Mouse (Mus musculus): ENCODE data around the gene Ttc22. TPM values are rescaled to one million over a fixed set of nuclear protein-coding genes. Genes with fewer than 3 reads are reported as not detected.

Gene Ttc22
- total and polyA plus RNA-seq, 3 experiments = 0.04 TPM; not detected in 2

DNA sequence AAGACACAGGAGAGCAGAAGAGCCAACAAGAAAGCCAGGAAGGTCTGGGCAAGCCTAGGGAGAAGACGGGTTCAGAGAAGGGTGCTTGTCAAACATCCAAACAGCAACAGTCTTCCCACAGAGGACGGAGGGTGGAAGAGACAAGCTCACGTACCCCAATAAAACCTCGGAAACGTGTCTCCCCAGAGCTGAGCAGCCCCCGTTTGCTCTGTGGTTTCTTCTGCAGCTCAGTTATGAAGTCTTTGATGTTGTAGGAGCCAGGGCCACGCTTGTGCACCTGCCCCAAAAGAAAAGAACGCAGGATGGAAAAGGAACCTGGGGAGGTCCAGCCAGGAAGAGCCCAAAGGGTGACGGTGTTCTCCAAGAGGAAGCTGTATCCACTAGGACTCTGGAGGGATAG is 7.4 kb upstream of the Ttc22 start:
- Histone ChIP-seq H3K27me3 (ENCODE audit: control insufficient read depth in 1 of 2, insufficient read depth in 2 of 2, low read length in 2 of 2) (no peaks in the 10 kb centered on the region), H3K36me3 (ENCODE audit: control insufficient read depth in 1 of 2, insufficient read depth in 2 of 2, low read length in 2 of 2) (peaks cover 0 to 6% of the 10 kb centered on the region in 2 experiments; a peak in 2 of 4 replicates), H3K79me2 (ENCODE audit: control insufficient read depth, insufficient read depth, low read length, poor library complexity) (peaks cover 10% of the 10 kb centered on the region), H3K27ac (ENCODE audit: control insufficient read depth, low read depth, low read length) (peak overlapping the region; percentile 75), H3K4me1 (ENCODE audit: control insufficient read depth in 1 of 2, insufficient read depth in 2 of 2, low read length in 2 of 2) (peaks cover 0 to 7% of the 10 kb centered on the region in 2 experiments; a peak in 1 of 4 replicates), H3K9ac (ENCODE audit: control insufficient read depth, low read depth, low read length, poor library complexity, severe bottlenecking) (peak overlapping the region; percentile 69), H3K4me3 (ENCODE audit: control insufficient read depth in 1 of 2, insufficient read depth in 1 of 2, low read depth in 2 of 2, low read length in 2 of 2) (peak overlapping the region; percentile 67 to 74), H3K9me3 (replicated peaks; ENCODE audit: insufficient read depth, low read length) (no peaks in the 10 kb centered on the region)
- DNase-seq (ENCODE audit: low read depth, low spot score) = no peak
- TF ChIP-seq CTCF (IDR thresholded peaks at IDR 0.05 in 2 of 3, conservative IDR thresholded peaks at IDR 0.05 in 1 of 3; ENCODE audit: control insufficient read depth in 1 of 3, insufficient read depth in 1 of 3, low read depth in 2 of 3, low read length in 3 of 3, poor library complexity in 1 of 3, severe bottlenecking in 1 of 3) = no peak
- no peak for TF ChIP-seq MXI1 (IDR thresholded peaks at IDR 0.05; ENCODE audit: low read depth, low read length)
- TF ChIP-seq TBP (IDR thresholded peaks at IDR 0.05; ENCODE audit: low read depth, low read length) = 0 out of 2 replicates have a peak, but pooled peaks have one; percentile 2
- no peak for TF ChIP-seq EP300 (IDR thresholded peaks at IDR 0.05; ENCODE audit: low read depth in 1 of 2, low read length in 2 of 2)
- 0 out of 2 replicates have a peak, but pooled peaks have one; percentile 4 for TF ChIP-seq NELFE (IDR thresholded peaks at IDR 0.05; ENCODE audit: low read depth, low read length)
- TF ChIP-seq POLR2A (IDR thresholded peaks at IDR 0.05; ENCODE audit: control insufficient read depth in 1 of 2, insufficient read depth in 1 of 2, low read depth in 1 of 2, low read length in 2 of 2, poor library complexity in 1 of 2) = 0 out of 4 replicates have a peak, but pooled peaks of 1 of the 2 experiments have one; percentile 4
- TF ChIP-seq ETS1 (IDR thresholded peaks at IDR 0.05; ENCODE audit: low read depth, low read length) = no peak

DNA sequence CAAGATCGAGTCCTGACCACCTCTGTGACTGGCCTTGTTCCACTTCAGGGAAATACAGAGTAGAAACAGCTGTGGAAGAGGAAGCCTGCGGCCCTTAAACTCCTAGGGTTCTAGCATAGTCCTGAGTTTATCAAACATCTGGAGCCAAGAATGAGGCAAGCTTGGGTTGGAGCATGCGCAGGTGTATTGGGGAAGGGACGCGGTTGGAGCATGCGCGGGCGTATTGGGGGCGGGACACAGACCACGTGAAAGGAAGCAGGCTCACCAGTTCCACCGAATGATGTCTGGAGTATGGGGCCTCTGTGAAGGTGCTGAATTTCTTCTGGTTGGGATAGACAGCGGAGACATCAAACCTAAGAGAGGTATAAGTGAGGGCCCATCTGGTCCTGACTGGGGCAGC is 6.6 kb upstream of the Ttc22 start:
- H3K27me3 ChIP-seq (ENCODE audit: control insufficient read depth in 1 of 2, insufficient read depth in 2 of 2, low read length in 2 of 2) = no peaks in the 10 kb centered on the region
- peak; percentile 98 for DNase-seq (ENCODE audit: low read depth, low spot score)
- H3K27ac ChIP-seq (ENCODE audit: control insufficient read depth, low read depth, low read length) = peak overlapping the region; percentile 75

More for the DNA sequence above, 6.6 kb upstream of the Ttc22 start:
- Histone ChIP-seq H3K79me2 (ENCODE audit: control insufficient read depth, insufficient read depth, low read length, poor library complexity) (peaks cover 10% of the 10 kb centered on the region), H3K9me3 (replicated peaks; ENCODE audit: insufficient read depth, low read length) (no peaks in the 10 kb centered on the region), H3K4me3 (ENCODE audit: control insufficient read depth in 1 of 2, insufficient read depth in 1 of 2, low read depth in 2 of 2, low read length in 2 of 2) (peak overlapping the region; percentile 67 to 74), H3K9ac (ENCODE audit: control insufficient read depth, low read depth, low read length, poor library complexity, severe bottlenecking) (peak overlapping the region; percentile 77), H3K4me1 (ENCODE audit: control insufficient read depth in 1 of 2, insufficient read depth in 2 of 2, low read length in 2 of 2) (peaks cover 0 to 7% of the 10 kb centered on the region in 2 experiments; a peak in 1 of 4 replicates), H3K36me3 (ENCODE audit: control insufficient read depth in 1 of 2, insufficient read depth in 2 of 2, low read length in 2 of 2) (peaks cover 0 to 4% of the 10 kb centered on the region in 2 experiments; a peak in 2 of 4 replicates)
- TF ChIP-seq E2F4 (IDR thresholded peaks at IDR 0.05; ENCODE audit: borderline replicate concordance, low read depth, low read length) = no peak
- TF ChIP-seq ETS1 (IDR thresholded peaks at IDR 0.05; ENCODE audit: low read depth, low read length) = peak; percentile 86
- TF ChIP-seq RCOR1 (IDR thresholded peaks at IDR 0.05; ENCODE audit: low read depth, low read length) = no peak; the same call in 1 of the 2 replicates
- peak in 1 of 2 experiments; percentile 51; a peak in 1 of 4 replicates for TF ChIP-seq USF2 (IDR thresholded peaks at IDR 0.05; ENCODE audit: borderline replicate concordance in 1 of 2, insufficient read depth in 1 of 2, low read depth in 1 of 2, low read length in 2 of 2)
- TF ChIP-seq ZMIZ1 (IDR thresholded peaks at IDR 0.05; ENCODE audit: low read depth, low read length) = peak; percentile 91
- peak; percentile 95 for TF ChIP-seq MYC (IDR thresholded peaks at IDR 0.05; ENCODE audit: low read depth, low read length)
- peak; percentile 99; the same call in 1 of the 2 replicates for TF ChIP-seq NRF1 (IDR thresholded peaks at IDR 0.05; ENCODE audit: insufficient read depth, low read depth, low read length, poor library complexity, severe bottlenecking)
- peak; percentile 87 for TF ChIP-seq TBP (IDR thresholded peaks at IDR 0.05; ENCODE audit: low read depth, low read length)
- no peak for TF ChIP-seq CTCF (IDR thresholded peaks at IDR 0.05 in 2 of 3, conservative IDR thresholded peaks at IDR 0.05 in 1 of 3; ENCODE audit: control insufficient read depth in 1 of 3, insufficient read depth in 1 of 3, low read depth in 2 of 3, low read length in 3 of 3, poor library complexity in 1 of 3, severe bottlenecking in 1 of 3)
- peak; percentile 97 for TF ChIP-seq MXI1 (IDR thresholded peaks at IDR 0.05; ENCODE audit: low read depth, low read length)
- TF ChIP-seq MAX (IDR thresholded peaks at IDR 0.05; ENCODE audit: low read length) = peak; percentile 93
- TF ChIP-seq ELF1 (IDR thresholded peaks at IDR 0.05; ENCODE audit: low read depth, low read length) = peak; percentile 82
- peak; percentile 95 for TF ChIP-seq USF1 (IDR thresholded peaks at IDR 0.05; ENCODE audit: low read depth, low read length)
- 0 out of 2 replicates have a peak, but pooled peaks have one; percentile 3 for TF ChIP-seq MAZ (IDR thresholded peaks at IDR 0.05; ENCODE audit: low read depth, low read length)
- TF ChIP-seq NELFE (IDR thresholded peaks at IDR 0.05; ENCODE audit: low read depth, low read length) = peak; percentile 96
- peak; percentile 94 for TF ChIP-seq POLR2AphosphoS2 (IDR thresholded peaks at IDR 0.05; ENCODE audit: low read length)
- peak; percentile 72 to 93; a peak in 3 of 4 replicates for TF ChIP-seq POLR2A (IDR thresholded peaks at IDR 0.05; ENCODE audit: control insufficient read depth in 1 of 2, insufficient read depth in 1 of 2, low read depth in 1 of 2, low read length in 2 of 2, poor library complexity in 1 of 2)
- no peak for TF ChIP-seq CHD1 (IDR thresholded peaks at IDR 0.05; ENCODE audit: low read depth, low read length)
- TF ChIP-seq POLR2AphosphoS5 (IDR thresholded peaks at IDR 0.05; ENCODE audit: borderline replicate concordance, low read depth, low read length) = no peak
- peak; percentile 92 for TF ChIP-seq SIN3A (IDR thresholded peaks at IDR 0.05; ENCODE audit: low read length)
- TF ChIP-seq TCF12 (IDR thresholded peaks at IDR 0.05; ENCODE audit: low read depth, low read length) = peak; percentile 59
- TF ChIP-seq GATA1 (IDR thresholded peaks at IDR 0.05; ENCODE audit: low read depth, low read length) = peak; percentile 54
- TF ChIP-seq HCFC1 (IDR thresholded peaks at IDR 0.05; ENCODE audit: low read depth, low read length) = peak; percentile 79

All from MEL (cell line).